Mouse (Mus musculus): ENCODE results near the gene Trrap. TPM values are rescaled to one million over a fixed set of nuclear protein-coding genes. Genes with fewer than 3 reads are reported as not detected.

Gene Trrap
- total RNA-seq, 2 experiments from 2014 or later: 40.3 to 45.2 TPM

Small RNA genes within 50 kb of the gene (microRNA-seq; reads per million reads assigned to microRNA genes)
- 0 to 0.67 reads per million in 2 experiments for gene Mir7039 (ENCODE audit: borderline number of aligned reads in 2 of 2)

Other genes starting within 250 kb of the Trrap start
- under 1 TPM; 0.11 to 0.14 TPM for gene Nptx2, start 221.8 kb upstream of the Trrap start, total RNA-seq (2021)
- under 1 TPM; 0.11 to 0.14 TPM for gene Tmem130, start 5.9 kb upstream of the Trrap start, total RNA-seq (2021)
- gene Smurf1, start 198.1 kb downstream of the Trrap start, total RNA-seq (2021): 10 to 100 TPM; 24.6 to 27.2 TPM